Mouse (Mus musculus): ENCODE results near the gene Bnip2.

DNA sequence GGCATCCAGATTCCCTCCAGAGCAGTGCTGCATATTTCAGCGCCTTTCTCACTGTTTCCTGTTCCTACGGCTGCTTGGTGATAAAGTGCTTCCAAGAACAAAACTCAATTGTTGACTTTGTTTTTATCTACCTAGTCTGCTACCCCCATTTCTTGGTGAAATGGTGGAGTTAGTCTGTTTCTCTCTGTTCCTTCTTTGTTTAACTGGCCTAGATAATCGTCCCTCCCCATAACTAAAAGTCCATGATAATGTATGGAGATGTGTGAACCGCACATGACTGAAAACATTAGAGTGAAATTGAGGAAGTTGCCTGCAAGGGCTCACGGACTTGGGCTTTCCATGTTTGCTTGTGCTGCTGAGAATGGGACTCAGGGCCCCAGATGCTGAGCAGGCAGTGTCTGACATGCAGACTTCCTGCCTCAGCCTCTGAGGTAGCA lies 3.6 kb downstream of the Bnip2 start:
- no peak for TF ChIP-seq CTCF (conservative IDR thresholded peaks at IDR 0.05 in 1 of 2, IDR thresholded peaks at IDR 0.05 in 1 of 2; ENCODE audit: low read depth in 2 of 2, low read length in 2 of 2)
- TF ChIP-seq POLR2AphosphoS2 (IDR thresholded peaks at IDR 0.05; ENCODE audit: low read depth, low read length), result no peak
- TF ChIP-seq POLR2A (IDR thresholded peaks at IDR 0.05; ENCODE audit: low read depth, low read length), result no peak
- TF ChIP-seq JUND (conservative IDR thresholded peaks at IDR 0.05; ENCODE audit: low read depth, low read length), result no peak

Measured in CH12.LX (cell line).